Mouse (Mus musculus) kidney, postnatal 10 days (tissue): Measurements from ENCODE around the gene Cmtm4.
"Not testable (repeated sequence)": the region's sequence is repeated elsewhere in the genome, so short reads cannot be mapped to it uniquely, and the experiment has no call there.

Experiments
- DNase-seq: peaks from one replicate; pipeline ENCODE4 v3.0.0; 2021; ENCODE audit warnings: mixed read lengths

The Cmtm4 gene

GRCm38 (mm10) chr8:104334196-104334595, 61.4 kb downstream of the Cmtm4 start:
- DNase-seq: peak; percentile 4

GRCm38 (mm10) chr8:104333786-104334185, 61.8 kb downstream of the Cmtm4 start:
- no peak for DNase-seq

GRCm38 (mm10) chr8:104332665-104333631, 62.7 kb downstream of the Cmtm4 start:
- DNase-seq: no peak

- not testable (repeated sequence) for DNase-seq
Measured at GRCm38 (mm10) chr8:104321930-104322329, 73.7 kb downstream of the Cmtm4 start, which contains the start of gene Cmtm2b. Cmtm2b (plus strand) TSS chr8:104322230.

GRCm38 (mm10) chr8:104321267-104321666, 74.3 kb downstream of the Cmtm4 start, which contains the start of gene Gm11020:
Gm11020 (plus strand) TSS chr8:104321567.
- DNase-seq: not testable (repeated sequence)

- DNase-seq: peak; percentile 59
Measured at GRCm38 (mm10) chr8:104313311-104313710, 82.3 kb downstream of the Cmtm4 start.

- DNase-seq: not testable (repeated sequence)
Measured at GRCm38 (mm10) chr8:104312023-104312422, 83.6 kb downstream of the Cmtm4 start.

- DNase-seq: not testable (repeated sequence)
Measured at GRCm38 (mm10) chr8:104309441-104310155, 86.0 kb downstream of the Cmtm4 start, which contains the start of the genes Gm45711 and Cmtm1. Gm45711 (minus strand) TSS chr8:104310081. Cmtm1 (minus strand) TSS chr8:104310145.

- DNase-seq: not testable (repeated sequence)
Measured at GRCm38 (mm10) chr8:104308341-104308740, 87.3 kb downstream of the Cmtm4 start.

GRCm38 (mm10) chr8:104304962-104305361, 90.6 kb downstream of the Cmtm4 start:
- DNase-seq: no peak

- DNase-seq: not testable (repeated sequence)
Measured at GRCm38 (mm10) chr8:104302536-104302935, 93.1 kb downstream of the Cmtm4 start.

GRCm38 (mm10) chr8:104301577-104301976, 94.0 kb downstream of the Cmtm4 start:
- peak; percentile 7 for DNase-seq
